Mouse (Mus musculus): Measurements from ENCODE around the gene Zkscan2.

Zkscan2 gene

DNA sequence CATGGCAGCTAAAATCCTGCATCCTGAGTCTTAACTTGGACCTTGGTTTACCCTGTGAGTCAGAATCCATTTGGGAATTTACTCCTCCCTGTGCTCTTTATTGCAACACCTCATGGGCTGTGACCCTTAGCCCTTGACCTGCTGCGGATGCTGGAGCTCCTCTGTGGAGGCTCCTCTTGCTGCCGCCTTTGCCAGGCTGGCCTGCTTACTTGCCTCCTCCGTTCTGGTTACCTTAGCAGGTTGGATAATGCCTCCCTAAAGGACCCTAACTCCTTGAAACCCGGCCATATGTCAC is 69.9 kb downstream of the Zkscan2 start:
- DNase-seq: no peak

DNA sequence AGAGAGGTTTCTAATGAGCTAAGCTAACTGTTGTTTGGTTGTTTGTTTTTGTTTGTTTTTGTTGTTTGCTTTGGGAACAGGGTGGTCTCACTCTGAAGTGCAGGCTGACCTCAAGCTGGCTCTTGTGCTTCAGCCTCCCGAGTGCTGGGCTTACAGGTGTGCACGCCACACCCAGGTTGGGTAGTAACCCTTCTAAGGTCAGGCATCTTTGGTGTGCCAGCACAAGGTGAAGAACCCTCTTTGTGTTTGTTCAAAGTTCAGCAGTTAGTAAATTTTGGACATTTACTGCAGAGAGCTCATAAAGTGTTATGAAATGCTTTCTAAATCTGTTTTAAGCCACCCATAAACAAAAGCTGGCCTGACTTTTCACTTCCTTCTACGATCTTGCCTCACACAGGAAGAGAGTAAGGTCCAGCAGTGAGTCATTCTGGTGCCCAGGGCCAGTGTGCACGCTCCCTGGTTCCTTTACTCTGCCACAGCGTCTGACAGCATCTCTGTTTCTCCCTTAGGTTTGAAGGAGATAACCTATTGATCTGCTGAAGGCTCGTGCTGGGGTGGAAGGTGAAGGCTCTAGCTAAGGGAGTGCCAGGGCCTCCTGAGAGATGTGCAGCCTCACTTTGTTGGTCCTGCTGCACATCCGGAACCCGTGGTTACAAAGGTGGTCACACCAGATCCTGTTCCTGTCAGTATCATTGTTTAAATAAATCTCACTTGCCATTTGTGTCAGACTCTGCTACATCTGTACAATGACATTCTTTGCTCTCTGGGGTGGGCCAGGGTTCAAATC is 70.4 kb downstream of the Zkscan2 start:
- no peak for DNase-seq

All from thymus, postnatal 4 days (tissue).